Mouse (Mus musculus) urinary bladder, adult 18-20 months (tissue): ENCODE data around the gene Ddo.

ENCODE experiments used
- DNase-seq, 2 experiments: peaks; one replicate each; pipeline ENCODE4 v3.0.0; 2022; ENCODE audit warnings: low spot score in 2 of 2, mixed read lengths in 2 of 2

The Ddo gene

GRCm38 (mm10) chr10:40629656-40630311 is at the start of gene Ddo:
Ddo (plus strand) TSS chr10:40630011.
- peak in 1 of 2 experiments; percentile 27 for DNase-seq

DNA sequence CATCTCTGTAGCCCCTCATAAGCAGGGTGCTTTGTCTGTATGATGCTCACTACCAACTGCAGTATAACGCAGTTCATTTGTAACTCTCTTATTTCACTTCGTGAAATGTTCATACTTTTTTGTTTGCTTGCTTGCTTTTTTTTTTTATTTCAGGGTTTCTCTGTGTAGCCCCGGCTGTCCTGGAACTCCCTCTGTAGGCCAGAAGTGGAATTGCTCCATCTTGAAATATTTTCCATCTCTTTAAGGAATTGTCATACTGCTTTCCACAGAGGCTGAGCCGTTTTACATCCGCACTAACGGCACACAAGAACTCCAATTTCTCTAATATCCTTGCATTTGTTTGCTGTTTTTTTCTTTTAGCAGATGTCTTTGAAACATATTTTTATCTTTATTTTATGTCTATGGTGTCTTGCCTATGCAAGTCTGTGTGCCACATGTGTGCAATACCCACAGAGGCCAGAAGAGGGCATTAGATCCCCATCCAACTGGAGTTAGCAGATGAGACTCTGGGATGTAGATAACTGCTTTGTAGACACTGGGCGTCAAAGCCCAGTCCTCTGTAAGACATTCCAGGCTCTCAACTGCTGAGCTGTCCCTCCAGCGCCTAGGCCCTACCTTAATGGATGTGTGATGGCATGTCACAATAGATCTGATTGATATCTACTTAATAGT is 46.1 kb upstream of the Ddo start:
- no peak for DNase-seq

DNA sequence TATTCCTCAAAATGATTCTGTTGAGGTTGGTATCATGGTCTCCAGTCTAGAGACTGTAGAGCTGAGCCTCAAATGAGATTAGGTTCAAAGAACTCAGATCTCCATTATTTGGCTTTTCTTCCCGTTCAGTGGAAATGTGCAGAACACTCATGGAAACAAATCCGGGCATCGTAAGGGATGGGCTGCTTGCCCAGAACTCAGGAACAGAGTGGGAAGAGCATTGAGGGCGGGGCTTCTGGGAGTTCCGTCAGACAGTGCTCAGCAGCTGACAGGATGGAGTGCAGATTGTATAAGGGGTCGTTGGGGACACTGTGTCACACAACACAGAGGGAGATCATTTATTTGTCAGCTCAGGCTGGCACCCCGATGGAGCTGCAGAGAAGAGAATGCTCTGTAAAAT is 37.6 kb upstream of the Ddo start:
- DNase-seq: no peak

- DNase-seq: no peak
Observed at GRCm38 (mm10) chr10:40597177-40597576, 32.6 kb upstream of the Ddo start.

DNA sequence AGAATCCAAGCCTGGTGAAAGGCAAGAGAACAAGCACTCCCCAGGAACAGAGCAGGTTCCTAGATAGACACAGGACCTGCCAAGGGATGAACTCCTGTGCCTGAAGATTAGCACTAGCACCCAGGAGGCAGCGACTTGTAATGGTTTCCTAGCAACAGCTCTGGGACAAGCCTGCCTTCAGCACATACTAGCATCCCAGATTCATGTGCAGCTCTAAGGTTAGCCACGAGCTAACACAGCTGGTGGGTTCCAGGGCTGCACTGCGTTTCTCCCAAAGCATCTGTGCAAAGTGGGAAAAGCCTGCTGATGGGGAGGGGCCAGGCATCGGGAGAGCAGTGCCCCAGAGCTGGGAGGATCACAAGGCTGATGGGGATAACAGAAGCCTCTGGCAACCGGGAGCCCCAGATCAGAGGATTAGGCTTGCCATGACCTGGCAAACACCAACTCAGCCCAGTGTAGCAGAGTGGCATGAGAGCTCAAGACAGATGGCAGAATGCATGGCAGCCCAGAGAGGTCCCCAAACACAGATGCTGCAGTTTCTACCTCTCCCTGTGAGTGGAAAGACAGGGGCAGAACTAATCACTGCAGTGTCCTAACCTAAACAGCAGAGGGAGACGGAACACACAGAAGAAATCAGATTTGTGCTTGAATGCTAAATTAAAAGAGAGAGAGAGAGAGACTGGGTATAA is 25.0 kb upstream of the Ddo start:
- no peak for DNase-seq

- DNase-seq: no peak
Observed at GRCm38 (mm10) chr10:40617973-40618372, 11.8 kb upstream of the Ddo start.

DNA sequence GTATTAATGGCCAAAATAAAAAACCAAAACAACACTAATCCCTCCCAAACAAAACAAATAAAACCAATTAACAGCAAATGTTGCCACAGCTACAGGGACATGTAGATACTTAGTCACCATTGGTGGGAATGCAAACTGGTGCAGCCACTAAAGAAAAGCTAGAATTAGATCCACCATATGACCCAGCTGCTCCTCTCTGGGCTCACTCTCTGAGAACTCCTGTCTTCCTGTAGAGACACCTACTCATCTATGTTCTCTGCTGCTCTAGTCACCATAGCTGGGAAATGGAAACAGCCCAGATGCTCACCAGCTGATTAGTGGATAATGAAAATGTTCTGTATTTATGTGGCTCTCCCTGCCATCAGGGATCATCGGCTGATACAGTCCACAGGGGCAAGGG is 10.1 kb upstream of the Ddo start:
- DNase-seq: no peak

DNA sequence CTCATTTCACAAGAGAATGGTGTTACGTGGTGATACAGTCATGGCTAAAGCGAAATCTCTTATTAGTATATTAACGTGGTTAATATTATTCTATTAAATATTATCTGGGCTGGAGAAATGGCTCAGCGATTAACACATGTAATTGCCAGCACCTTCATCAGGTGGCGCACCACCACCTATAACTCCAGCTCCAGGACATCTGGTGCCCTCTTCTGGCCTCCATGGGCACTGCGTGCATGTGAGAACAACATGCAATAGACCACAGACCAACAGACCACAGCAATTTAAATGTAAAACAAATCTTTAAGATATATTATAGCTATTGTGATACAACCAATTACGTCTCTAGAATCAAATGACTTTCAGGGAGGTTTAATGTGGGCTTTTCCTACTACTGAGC is 671 bp upstream of the Ddo start:
- no peak for DNase-seq

- no peak for DNase-seq
Observed at GRCm38 (mm10) chr10:40630457-40630856, 646 bp downstream of the Ddo start.

GRCm38 (mm10) chr10:40630961-40631360 is 1.1 kb downstream of the Ddo start:
- no peak for DNase-seq

GRCm38 (mm10) chr10:40632087-40632486 is 2.3 kb downstream of the Ddo start:
- DNase-seq: no peak

DNA sequence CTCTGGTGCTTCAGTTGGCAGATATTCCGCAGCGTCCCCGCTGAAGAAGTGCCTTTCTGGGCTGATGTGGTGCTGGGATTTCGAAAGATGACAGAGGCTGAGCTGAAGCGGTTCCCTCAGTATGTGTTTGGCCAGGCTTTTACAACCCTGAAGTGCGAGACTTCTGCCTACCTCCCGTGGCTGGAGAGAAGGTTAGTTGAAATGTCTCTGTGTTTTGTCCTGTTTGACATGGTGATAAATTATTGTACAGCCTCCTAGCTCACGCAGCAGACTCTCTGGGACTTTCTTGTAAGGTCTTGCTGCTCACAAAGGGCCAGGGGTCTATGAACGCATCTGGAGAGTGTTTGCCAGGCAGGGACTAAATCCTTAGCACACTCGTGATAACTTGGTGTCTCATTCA is 7.5 kb downstream of the Ddo start:
- no peak for DNase-seq

DNA sequence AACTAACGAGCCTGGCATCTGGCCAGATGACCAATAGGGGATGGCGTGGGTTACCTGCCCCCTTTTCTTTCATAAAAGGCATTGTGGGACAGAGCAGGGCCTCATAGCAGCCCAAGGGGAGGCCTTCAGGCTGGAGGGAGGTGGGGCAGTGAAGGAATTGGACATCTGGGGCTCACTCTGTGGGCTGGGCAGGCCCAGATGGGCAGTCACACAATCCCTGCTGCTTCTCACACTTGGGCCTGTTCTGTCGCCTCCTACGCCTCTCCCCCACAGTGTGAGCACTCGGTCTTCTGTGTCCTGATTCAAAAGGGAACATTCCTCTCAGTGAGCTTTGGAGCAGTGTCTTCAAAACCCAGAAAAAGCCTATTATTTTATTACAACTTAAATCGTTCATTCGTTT is 8.5 kb downstream of the Ddo start:
- DNase-seq: no peak

DNA sequence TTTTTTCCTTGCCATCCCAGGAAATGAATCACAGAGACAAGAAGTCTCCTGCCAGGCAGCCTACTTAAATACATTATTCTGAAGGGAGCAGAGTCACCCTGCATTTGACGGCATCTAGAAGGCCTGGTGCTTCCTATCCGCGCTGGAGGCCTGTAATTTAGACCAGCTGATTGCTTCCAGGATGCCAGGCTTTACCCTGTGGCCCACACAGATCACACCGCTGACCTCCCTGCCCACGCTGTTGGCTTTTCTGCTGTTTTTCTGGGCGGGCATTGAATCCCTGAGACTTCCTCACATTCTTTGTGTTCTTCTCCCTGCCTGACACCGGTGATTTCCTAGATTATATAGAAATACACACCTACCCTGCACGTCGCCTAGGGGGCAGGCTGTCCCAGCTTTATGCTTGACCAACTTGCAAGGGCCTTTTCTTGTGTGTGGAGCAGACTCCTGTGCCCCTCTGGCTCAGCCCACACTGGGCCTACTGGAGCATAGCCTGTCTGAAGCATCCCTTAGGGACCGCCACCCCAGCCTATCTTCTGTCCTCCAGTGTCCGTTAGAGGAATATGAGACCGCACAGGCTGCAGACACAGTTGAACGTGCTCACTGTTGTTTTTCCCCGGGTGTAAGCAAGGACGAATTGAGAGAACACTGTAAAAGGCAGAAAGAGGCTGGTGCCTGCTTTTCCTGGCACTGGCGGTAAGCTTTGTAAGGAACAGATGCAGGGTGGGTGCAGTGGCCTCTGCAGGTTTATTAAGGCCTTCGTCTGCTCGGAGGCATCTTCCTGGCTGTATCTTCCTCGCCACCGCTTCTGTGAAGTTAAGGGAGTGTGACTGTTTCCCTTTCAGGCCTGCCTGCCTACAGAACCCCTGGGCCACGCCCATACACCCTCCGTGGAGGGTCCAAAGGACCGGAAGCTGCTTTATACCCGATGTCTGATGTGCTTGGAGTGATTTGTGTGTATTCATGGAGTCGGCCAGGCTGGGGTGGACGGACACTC is 9.3 kb downstream of the Ddo start:
- DNase-seq: no peak

DNA sequence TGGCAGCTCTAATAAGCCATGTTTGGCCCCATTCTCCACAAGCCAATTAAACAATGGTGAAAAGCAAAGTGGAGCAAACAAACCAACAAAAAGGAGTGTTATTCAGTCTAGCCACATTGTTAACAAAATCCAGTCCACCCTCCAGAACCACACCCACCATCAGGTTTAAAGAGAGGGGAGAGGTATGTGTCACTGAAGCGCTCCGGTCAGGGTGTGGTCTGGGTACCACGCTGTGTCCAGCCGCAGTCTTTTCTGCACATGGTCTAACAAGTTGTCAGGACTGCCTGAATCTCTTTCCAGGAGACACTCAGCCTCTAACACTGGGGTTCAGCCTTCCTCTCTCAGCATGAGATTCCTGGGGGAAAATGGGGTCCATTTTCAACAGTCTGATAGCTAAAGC is 10.6 kb downstream of the Ddo start:
- DNase-seq: no peak

DNA sequence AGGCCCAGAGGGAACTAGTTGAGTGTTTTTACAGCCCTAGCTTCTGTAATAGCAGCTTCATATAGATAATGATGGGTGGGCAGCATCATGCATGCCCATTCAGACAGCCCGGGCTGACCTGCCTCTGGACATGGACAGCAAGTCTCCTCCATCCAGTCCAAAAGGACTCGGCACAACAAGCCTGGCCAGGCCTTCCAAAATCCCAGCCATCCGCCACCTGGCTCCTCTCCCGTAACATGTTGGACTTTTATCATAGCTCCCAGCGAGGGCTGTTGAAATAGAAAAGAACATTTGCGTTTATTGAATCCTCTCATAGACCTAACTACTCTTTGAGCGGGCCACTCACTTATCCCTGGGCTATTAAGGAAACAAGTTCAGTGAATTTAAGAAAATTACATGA is 12.1 kb downstream of the Ddo start:
- no peak for DNase-seq

DNA sequence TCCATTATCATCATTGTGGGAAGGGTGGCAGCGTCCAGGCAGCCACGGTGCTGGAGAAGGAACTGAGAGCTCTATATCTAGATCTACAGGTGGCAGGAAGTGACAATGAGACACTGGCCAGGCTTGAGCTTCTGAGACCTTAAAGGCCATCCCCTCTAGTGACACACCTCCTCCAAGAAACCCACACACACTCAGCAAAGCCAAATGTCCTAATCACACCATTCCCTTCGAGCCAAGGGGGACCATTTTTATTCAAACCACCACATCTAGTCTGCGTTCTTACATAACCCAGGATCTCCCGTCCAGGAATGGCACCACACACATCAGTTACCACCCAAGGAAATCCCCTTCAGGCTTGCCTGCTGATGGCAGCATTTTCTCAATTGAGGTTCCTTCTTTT is 13.3 kb downstream of the Ddo start:
- no peak for DNase-seq

GRCm38 (mm10) chr10:40644456-40644855 is 14.6 kb downstream of the Ddo start:
- no peak for DNase-seq

DNA sequence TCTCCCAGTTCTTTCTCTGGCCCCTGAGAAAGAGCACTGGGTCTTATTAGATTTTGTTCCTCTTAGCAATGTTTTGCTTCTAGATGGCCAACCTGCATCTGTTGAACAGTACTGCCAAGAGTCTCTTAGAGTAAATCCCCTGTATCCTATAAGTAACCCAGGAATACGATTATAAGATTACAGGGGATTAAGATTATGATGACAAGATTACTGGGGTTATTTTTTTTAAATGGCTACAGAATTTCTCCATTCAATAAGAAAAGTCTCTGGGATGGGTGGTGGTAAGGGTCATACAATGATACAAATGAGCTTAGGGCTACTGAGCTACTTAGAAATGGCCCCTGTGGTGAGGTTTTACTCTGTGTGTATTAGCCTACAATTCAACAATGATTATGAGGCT is 15.5 kb downstream of the Ddo start:
- no peak for DNase-seq

GRCm38 (mm10) chr10:40648776-40649175 is 19.0 kb downstream of the Ddo start:
- DNase-seq: no peak

DNA sequence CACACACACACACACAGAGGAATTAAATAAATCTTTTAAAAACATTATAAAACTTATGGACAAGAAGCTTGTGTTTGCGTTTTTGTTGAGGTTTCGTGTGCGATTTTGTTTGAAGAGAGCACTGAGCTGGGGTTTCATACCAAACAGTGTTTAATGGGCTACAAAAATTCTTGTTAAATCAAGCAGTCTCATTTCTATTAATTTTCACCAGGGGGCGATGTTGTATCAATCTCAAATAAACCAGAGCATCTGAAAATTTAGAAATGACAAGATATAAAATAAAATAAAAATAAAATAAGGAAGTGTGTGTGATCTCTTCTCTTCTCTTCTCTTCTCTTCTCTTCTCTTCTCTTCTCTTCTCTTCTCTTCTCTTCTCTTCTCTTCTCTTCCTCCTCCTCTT is 19.8 kb downstream of the Ddo start:
- no peak for DNase-seq

DNA sequence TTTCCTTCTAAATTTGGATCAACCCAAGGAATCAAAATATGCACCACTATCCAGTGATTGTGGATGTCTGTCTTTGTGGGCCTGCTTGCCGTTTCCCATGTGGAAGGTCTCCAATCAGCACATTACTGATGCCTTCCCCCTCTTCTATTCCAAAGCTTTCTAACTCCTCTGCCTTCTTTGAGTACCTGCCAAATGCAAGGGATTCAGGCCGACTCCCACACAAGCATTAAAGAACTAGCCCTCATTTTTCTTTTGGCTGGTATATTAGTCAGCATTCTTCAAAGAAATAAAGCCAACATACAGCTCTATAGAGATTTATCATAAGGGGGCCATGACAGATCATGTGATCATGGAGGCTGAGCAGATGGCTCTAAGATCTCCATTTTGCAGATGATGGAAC is 21.9 kb downstream of the Ddo start:
- no peak for DNase-seq
